ENCODE assay signal across 17 mouse cellular contexts in the genomic region with DNA sequence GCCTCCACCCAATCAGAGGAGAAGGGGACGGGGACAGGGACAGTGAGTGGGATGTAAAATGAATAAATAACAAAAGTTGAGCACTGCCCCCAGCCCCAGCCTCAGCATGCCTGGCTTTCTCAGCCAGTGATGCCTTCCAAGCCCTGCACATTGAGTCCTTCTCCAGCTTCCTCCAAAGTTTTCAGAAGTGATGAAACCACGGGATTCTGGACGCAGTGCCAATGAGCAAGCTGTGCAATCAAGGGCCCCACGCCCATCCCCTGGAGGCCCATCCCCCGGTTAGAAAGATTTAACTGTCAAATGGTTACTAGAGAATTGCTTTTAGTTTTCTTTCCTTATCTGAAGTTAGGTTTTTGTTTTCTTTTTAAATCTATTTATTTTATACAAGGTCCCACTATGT. TPM values are rescaled to one million over a fixed set of nuclear protein-coding genes. Genes with fewer than 3 reads are reported as not detected.
DNase-seq lines count a peak whose midpoint lies in the region; ATAC-seq lines count a peak whose summit lies in the region.
"Had no signal": no experiment of that assay in that cellular context is flagged by ENCODE, and none has a peak within 500 bp of the region (broad histone marks: within the 10 kb centered on the region; RNA-seq: fewer than 3 reads in every experiment).

No protein-coding gene starts in this region.

- peak; percentile 25 for DNase-seq in adrenal gland, adult 2 months
- DNase-seq in adrenal gland, postnatal 4 days (ENCODE audit: low spot score in 2 of 2): no peak
- DNase-seq in ovary, postnatal 14 days (ENCODE audit: low spot score): peak; percentile 6
- DNase-seq in ovary, postnatal 10 days (ENCODE audit: low spot score): no peak
- DNase-seq in gastrocnemius, postnatal 36 days: peak; percentile 57 to 70
- DNase-seq in testis, postnatal 10 days (ENCODE audit: low spot score): peak; percentile 51
- DNase-seq in frontal cortex, postnatal 36 days (ENCODE audit: low spot score in 2 of 2): no peak
- DNase-seq: cerebellum, postnatal 14 days; kidney, adult 2 months had no signal

- ATAC-seq in intestine, embryonic 15.5 days: no peak
- ATAC-seq: midbrain, embryonic 16.5 days had no signal

- H3K9ac ChIP-seq in intestine, embryonic 15.5 days: no peak overlapping the region
- H3K9ac ChIP-seq: embryonic facial prominence, embryonic 13.5 days; forebrain, embryonic 12.5 days; hindbrain, embryonic 14.5 days; stomach, embryonic 15.5 days had no signal

- H3K4me2 ChIP-seq in intestine, embryonic 15.5 days (replicated peaks): no peak overlapping the region
- H3K4me2 ChIP-seq: embryonic facial prominence, embryonic 13.5 days; forebrain, embryonic 12.5 days; hindbrain, embryonic 14.5 days; liver, embryonic 11.5 days; stomach, embryonic 15.5 days had no signal

- no peaks in the 10 kb centered on the region for H3K36me3 ChIP-seq in intestine, embryonic 15.5 days
- H3K36me3 ChIP-seq: stomach, embryonic 15.5 days had no signal

- peaks cover 5% of the 10 kb centered on the region; the same call in 1 of the 2 replicates for H3K4me1 ChIP-seq in intestine, embryonic 15.5 days (replicated peaks)
- H3K4me1 ChIP-seq: stomach, embryonic 15.5 days had no signal

- 55% methylated on average over 5 of the region's 5 CpGs for whole genome bisulfite sequencing in intestine, embryonic 15.5 days

- H3K27ac ChIP-seq in intestine, embryonic 15.5 days: no peak overlapping the region
- H3K27ac ChIP-seq: embryonic facial prominence, embryonic 13.5 days; forebrain, embryonic 12.5 days; hindbrain, embryonic 14.5 days; macrophage; stomach, embryonic 15.5 days had no signal

- intact Hi-C loops in gastrocnemius, postnatal 36 days (cut with DNase I): loop anchor here (5.0 kb wide), 1 partner anchor 108 kb away; the partner anchor contains the start of gene Nop10

- H3K27me3 ChIP-seq in intestine, embryonic 15.5 days (replicated peaks): no peaks in the 10 kb centered on the region
- H3K27me3 ChIP-seq: embryonic facial prominence, embryonic 13.5 days; stomach, embryonic 15.5 days had no signal

- no peak overlapping the region for H3K4me3 ChIP-seq in intestine, embryonic 15.5 days (replicated peaks)
- H3K4me3 ChIP-seq: embryonic facial prominence, embryonic 13.5 days; forebrain, embryonic 12.5 days; stomach, embryonic 15.5 days had no signal

- no peaks in the 10 kb centered on the region for H3K9me3 ChIP-seq in intestine, embryonic 15.5 days
- H3K9me3 ChIP-seq: embryonic facial prominence, embryonic 13.5 days; forebrain, embryonic 12.5 days; stomach, embryonic 15.5 days had no signal

RNA-seq across cellular contexts. Expression of gene Emc4, which starts 2.1 kb away (rescaled TPM):
- 10 to 100 TPM; 86.4 to 98.8 TPM for total RNA-seq in adrenal gland, adult 2 months (2021)
- 71.4 and 74.1 TPM in 2 replicates for polyA plus RNA-seq in adrenal gland, adult 2 months (2012; rRNA removed)
- total RNA-seq in adrenal gland, postnatal 4 days (2021): 10 to 100 TPM; 75.3 to 80.2 TPM
- 10 to 100 TPM; 59.0 to 71.1 TPM for total RNA-seq in gastrocnemius, postnatal 36 days (2021)
- 109 and 113 TPM in 2 replicates for polyA plus RNA-seq in intestine, embryonic 15.5 days (2015; fragmentation: Nextera tagmentation; extraction: Ambion mirVana)

RNA-seq across cellular contexts. Expression of gene Katnbl1, which starts 9.1 kb away (rescaled TPM):
- 10 to 100 TPM; 10.4 to 10.5 TPM for total RNA-seq in adrenal gland, adult 2 months (2021)
- polyA plus RNA-seq in adrenal gland, adult 2 months (2012; rRNA removed): 0.30 and 0.35 TPM in 2 replicates
- 10 to 100 TPM; 17.1 to 17.3 TPM for total RNA-seq in adrenal gland, postnatal 4 days (2021)
- total RNA-seq in gastrocnemius, postnatal 36 days (2021): 1 to 10 TPM; 1.9 to 3.1 TPM
- polyA plus RNA-seq in intestine, embryonic 15.5 days (2015; fragmentation: Nextera tagmentation; extraction: Ambion mirVana): 35.2 and 43.0 TPM in 2 replicates

Comparison
In these comparisons a context has a peak if more than half of its experiments do, and no peak if none do; other contexts are left out.
1. DNase-seq: peak in adrenal gland, adult 2 months (single experiment), ovary, postnatal 14 days (single experiment), gastrocnemius, postnatal 36 days (2 of 2) and testis, postnatal 10 days (single experiment); none in adrenal gland, postnatal 4 days (0 of 2), ovary, postnatal 10 days (single experiment) and frontal cortex, postnatal 36 days (0 of 2).